Mouse (Mus musculus) induced T-regulatory cell, adult 2 months (primary cell): ENCODE data around the gene Ccdc105.

Source experiments
- DNase-seq: peaks from one replicate; pipeline ENCODE4 v3.0.0-alpha.2; 2012; ENCODE audit warnings: low read depth

Gene Ccdc105

GRCm38 (mm10) chr10:78715156-78715555 is 37.7 kb downstream of the Ccdc105 start:
- DNase-seq, result no peak

- no peak for DNase-seq
These were observed 38.7 kb downstream of the Ccdc105 start for GRCm38 (mm10) chr10:78714129-78714528.

- no peak for DNase-seq
These were observed 42.2 kb downstream of the Ccdc105 start for GRCm38 (mm10) chr10:78710706-78711105.

- DNase-seq, result no peak
These were observed 52.0 kb downstream of the Ccdc105 start for GRCm38 (mm10) chr10:78700881-78701280.
